Mouse (Mus musculus): ENCODE data around the gene Tsc1.
A peak's percentile ranks its signal among the peaks of the same experiment; 100 is the strongest.

Gene Tsc1

DNA sequence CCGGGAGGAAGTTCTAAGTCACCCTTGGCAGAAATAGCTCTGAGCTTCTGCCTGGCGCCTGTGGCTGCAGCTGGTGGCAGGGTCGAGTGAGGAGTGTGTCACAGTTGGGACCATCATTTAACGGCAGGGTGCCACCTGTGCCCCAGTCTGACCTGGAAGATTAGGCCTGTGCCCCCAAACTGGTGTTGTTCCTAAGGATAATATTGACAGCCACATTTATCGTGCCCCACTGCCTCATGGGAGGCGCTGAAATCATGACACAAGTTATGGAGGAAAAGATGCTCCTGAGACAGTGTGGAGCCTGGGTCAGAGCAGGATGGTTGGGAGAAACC lies 41.5 kb upstream of the Tsc1 start:
- TF ChIP-seq POU5F1 (IDR thresholded peaks at IDR 0.05; ENCODE audit: borderline replicate concordance, low read length), result no peak
- TF ChIP-seq CTCF (conservative IDR thresholded peaks at IDR 0.05; ENCODE audit: low read length), result no peak
- TF ChIP-seq NANOG (IDR thresholded peaks at IDR 0.05; ENCODE audit: borderline replicate concordance, low read length), result no peak
- Histone ChIP-seq H3K4me1 (replicated peaks; ENCODE audit: low read depth, low read length) (peaks cover 26% of the 10 kb centered on the region), H3K27me3 (ENCODE audit: insufficient read depth, low read length) (peaks cover 51% of the 10 kb centered on the region), H3K36me3 (ENCODE audit: insufficient read depth, low read length) (no peaks in the 10 kb centered on the region), H3K9me3 (ENCODE audit: low read length) (no peaks in the 10 kb centered on the region), H3K4me3 (replicated peaks; ENCODE audit: low read length) (no peak overlapping the region)

DNA sequence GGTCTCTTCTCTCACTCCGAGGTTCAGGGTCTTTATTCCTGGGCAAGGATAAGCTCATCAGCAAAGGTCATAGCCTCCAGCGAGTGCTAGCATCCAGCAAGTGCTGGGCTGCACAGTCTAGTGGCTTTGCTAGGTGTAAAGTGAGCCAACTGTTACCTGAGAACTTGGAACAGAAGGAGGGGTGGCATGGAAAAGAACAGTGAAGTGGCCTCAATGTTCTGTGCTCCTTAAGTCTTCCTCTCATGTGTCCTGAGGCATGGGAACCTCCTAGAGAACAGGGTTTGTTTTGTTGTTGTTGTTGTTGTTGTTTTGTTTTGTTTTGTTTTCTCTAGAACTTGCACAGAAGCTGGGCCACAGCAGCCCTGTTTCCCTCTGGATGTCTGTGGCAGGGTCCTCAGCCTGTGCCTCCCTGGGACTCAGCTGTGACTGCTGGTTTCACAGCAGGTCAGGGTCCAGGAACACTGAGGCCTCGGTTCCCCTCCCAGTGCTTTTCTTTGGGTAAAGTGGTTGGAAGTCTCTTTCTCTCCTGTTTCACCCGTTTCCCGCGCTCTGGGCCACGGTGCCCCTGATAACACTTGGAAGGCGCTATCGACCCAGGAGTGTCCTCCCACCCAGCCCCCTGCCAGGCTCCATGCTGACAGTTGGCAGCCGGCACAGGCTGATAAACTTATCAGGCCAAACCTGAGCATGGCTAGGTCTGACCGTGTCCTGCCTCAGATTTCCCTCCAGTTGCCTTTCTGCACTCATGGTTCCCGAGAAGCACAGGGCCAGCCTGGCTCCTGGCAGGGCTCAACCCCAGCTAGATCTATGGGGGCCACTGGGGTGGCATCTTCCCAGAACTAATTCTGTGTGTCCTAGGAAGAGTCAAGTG lies 39.1 kb upstream of the Tsc1 start:
- H3K36me3 ChIP-seq (ENCODE audit: insufficient read depth, low read length), result no peaks in the 10 kb centered on the region
- no peak overlapping the region for H3K4me3 ChIP-seq (replicated peaks; ENCODE audit: low read length)
- TF ChIP-seq NANOG (IDR thresholded peaks at IDR 0.05; ENCODE audit: borderline replicate concordance, low read length) (no peak), POU5F1 (IDR thresholded peaks at IDR 0.05; ENCODE audit: borderline replicate concordance, low read length) (no peak), CTCF (conservative IDR thresholded peaks at IDR 0.05; ENCODE audit: low read length) (no peak)
- peaks cover 58% of the 10 kb centered on the region for H3K27me3 ChIP-seq (ENCODE audit: insufficient read depth, low read length)
- H3K9me3 ChIP-seq (ENCODE audit: low read length), result no peaks in the 10 kb centered on the region
- H3K4me1 ChIP-seq (replicated peaks; ENCODE audit: low read depth, low read length), result peaks cover 39% of the 10 kb centered on the region

DNA sequence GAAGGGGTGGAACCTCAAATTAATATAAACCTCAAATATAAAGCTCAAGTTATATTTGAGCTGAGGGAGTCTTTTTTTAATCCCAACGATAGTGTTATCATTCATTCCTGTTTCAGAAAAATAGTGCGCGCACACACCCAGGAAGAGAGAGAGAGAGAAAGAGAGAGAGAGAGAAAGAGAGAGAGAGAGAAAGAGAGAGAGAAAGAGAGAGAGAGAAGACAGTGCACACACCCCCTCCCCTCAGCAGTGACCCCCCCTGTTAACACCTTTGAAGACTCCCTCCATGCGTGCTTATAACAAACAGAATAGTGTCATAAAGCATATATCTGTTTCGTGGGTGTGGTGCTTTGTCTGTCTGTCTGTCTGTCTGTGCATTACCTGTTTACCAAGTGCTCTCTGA lies 37.5 kb upstream of the Tsc1 start:
- Histone ChIP-seq H3K27me3 (ENCODE audit: insufficient read depth, low read length) (peaks cover 50% of the 10 kb centered on the region), H3K4me1 (replicated peaks; ENCODE audit: low read depth, low read length) (peaks cover 39% of the 10 kb centered on the region), H3K9me3 (ENCODE audit: low read length) (no peaks in the 10 kb centered on the region), H3K36me3 (ENCODE audit: insufficient read depth, low read length) (no peaks in the 10 kb centered on the region), H3K4me3 (replicated peaks; ENCODE audit: low read length) (no peak overlapping the region)
- TF ChIP-seq POU5F1 (IDR thresholded peaks at IDR 0.05; ENCODE audit: borderline replicate concordance, low read length), result no peak
- no peak for TF ChIP-seq CTCF (conservative IDR thresholded peaks at IDR 0.05; ENCODE audit: low read length)
- no peak for TF ChIP-seq NANOG (IDR thresholded peaks at IDR 0.05; ENCODE audit: borderline replicate concordance, low read length)

DNA sequence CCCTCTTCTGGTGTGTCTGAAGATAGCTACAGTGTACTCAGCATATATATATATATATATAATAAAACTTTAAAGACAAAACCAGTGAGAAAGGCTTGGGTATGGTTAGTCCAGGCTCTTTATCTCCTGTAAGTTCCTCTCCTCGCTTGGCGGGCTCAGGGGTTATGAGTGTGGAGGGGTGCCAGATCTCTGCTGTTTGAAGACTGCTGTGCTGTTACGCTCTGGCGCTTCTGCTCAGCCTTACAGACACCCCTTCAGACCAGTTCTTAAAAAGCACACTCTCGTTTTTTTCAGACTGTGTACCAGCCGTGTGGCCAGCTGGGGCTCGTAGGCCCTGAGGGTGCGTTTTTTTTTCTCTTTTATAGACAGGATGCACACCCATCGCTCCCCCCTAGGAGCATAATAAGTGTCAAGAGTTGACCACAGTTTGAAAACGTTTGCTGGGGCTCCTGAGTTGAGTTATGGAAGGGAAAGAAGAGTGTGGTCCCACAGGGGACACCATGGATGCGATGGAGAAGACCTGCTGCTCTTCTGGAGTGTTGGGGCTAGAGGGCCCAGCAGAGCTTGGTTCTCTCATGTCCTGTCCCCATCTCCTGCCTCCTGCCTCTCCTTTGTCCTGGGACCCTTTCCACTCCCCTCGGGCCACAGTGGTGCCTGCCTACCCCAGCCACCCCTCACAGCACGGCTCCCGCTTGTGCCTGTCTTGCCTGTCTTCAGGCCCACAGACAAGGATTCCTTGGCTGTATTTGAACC lies 35.1 kb upstream of the Tsc1 start:
- TF ChIP-seq POU5F1 (IDR thresholded peaks at IDR 0.05; ENCODE audit: borderline replicate concordance, low read length) (no peak), NANOG (IDR thresholded peaks at IDR 0.05; ENCODE audit: borderline replicate concordance, low read length) (no peak), CTCF (conservative IDR thresholded peaks at IDR 0.05; ENCODE audit: low read length) (no peak)
- Histone ChIP-seq H3K27me3 (ENCODE audit: insufficient read depth, low read length) (peaks cover 41% of the 10 kb centered on the region), H3K4me1 (replicated peaks; ENCODE audit: low read depth, low read length) (peaks cover 55% of the 10 kb centered on the region), H3K4me3 (replicated peaks; ENCODE audit: low read length) (0 out of 2 replicates have a peak overlapping the region, but pooled peaks have one; percentile 13), H3K36me3 (ENCODE audit: insufficient read depth, low read length) (no peaks in the 10 kb centered on the region), H3K9me3 (ENCODE audit: low read length) (no peaks in the 10 kb centered on the region)

- no peaks in the 10 kb centered on the region for H3K9me3 ChIP-seq (ENCODE audit: low read length)
- H3K36me3 ChIP-seq (ENCODE audit: insufficient read depth, low read length), result no peaks in the 10 kb centered on the region
- peaks cover 63% of the 10 kb centered on the region for H3K4me1 ChIP-seq (replicated peaks; ENCODE audit: low read depth, low read length)
- peaks cover 43% of the 10 kb centered on the region for H3K27me3 ChIP-seq (ENCODE audit: insufficient read depth, low read length)
- H3K4me3 ChIP-seq (replicated peaks; ENCODE audit: low read length), result 0 out of 2 replicates have a peak overlapping the region, but pooled peaks have one; percentile 26
- TF ChIP-seq CTCF (conservative IDR thresholded peaks at IDR 0.05; ENCODE audit: low read length) (peak; percentile 42), POU5F1 (IDR thresholded peaks at IDR 0.05; ENCODE audit: borderline replicate concordance, low read length) (no peak)
These were observed 34.3 kb upstream of the Tsc1 start for GRCm38 (mm10) chr2:28606601-28607340.

GRCm38 (mm10) chr2:28607341-28608165 lies 33.5 kb upstream of the Tsc1 start:
- TF ChIP-seq NANOG (IDR thresholded peaks at IDR 0.05; ENCODE audit: borderline replicate concordance, low read length), result peak; percentile 36; the same call in 1 of the 2 replicates
- TF ChIP-seq POU5F1 (IDR thresholded peaks at IDR 0.05; ENCODE audit: borderline replicate concordance, low read length), result no peak
- H3K9me3 ChIP-seq (ENCODE audit: low read length), result no peaks in the 10 kb centered on the region
- H3K4me1 ChIP-seq (replicated peaks; ENCODE audit: low read depth, low read length), result peaks cover 63% of the 10 kb centered on the region

GRCm38 (mm10) chr2:28609851-28610250 lies 31.2 kb upstream of the Tsc1 start:
- Histone ChIP-seq H3K4me1 (replicated peaks; ENCODE audit: low read depth, low read length) (peaks cover 67% of the 10 kb centered on the region), H3K9me3 (ENCODE audit: low read length) (no peaks in the 10 kb centered on the region), H3K36me3 (ENCODE audit: insufficient read depth, low read length) (no peaks in the 10 kb centered on the region), H3K4me3 (replicated peaks; ENCODE audit: low read length) (no peak overlapping the region), H3K27me3 (ENCODE audit: insufficient read depth, low read length) (peaks cover 41% of the 10 kb centered on the region)
- TF ChIP-seq CTCF (conservative IDR thresholded peaks at IDR 0.05; ENCODE audit: low read length) (no peak), NANOG (IDR thresholded peaks at IDR 0.05; ENCODE audit: borderline replicate concordance, low read length) (no peak), POU5F1 (IDR thresholded peaks at IDR 0.05; ENCODE audit: borderline replicate concordance, low read length) (no peak)

More at GRCm38 (mm10) chr2:28607341-28608165, 33.5 kb upstream of the Tsc1 start:
- peak overlapping the region; percentile 26; the same call in 1 of the 2 replicates for H3K4me3 ChIP-seq (replicated peaks; ENCODE audit: low read length)
- H3K36me3 ChIP-seq (ENCODE audit: insufficient read depth, low read length), result no peaks in the 10 kb centered on the region
- peaks cover 37% of the 10 kb centered on the region for H3K27me3 ChIP-seq (ENCODE audit: insufficient read depth, low read length)

All from E14TG2a.4 (cell line).